Mouse (Mus musculus): ENCODE data around the gene Ankrd2.
A peak's percentile ranks its signal among the peaks of the same experiment; 100 is the strongest.

DNA sequence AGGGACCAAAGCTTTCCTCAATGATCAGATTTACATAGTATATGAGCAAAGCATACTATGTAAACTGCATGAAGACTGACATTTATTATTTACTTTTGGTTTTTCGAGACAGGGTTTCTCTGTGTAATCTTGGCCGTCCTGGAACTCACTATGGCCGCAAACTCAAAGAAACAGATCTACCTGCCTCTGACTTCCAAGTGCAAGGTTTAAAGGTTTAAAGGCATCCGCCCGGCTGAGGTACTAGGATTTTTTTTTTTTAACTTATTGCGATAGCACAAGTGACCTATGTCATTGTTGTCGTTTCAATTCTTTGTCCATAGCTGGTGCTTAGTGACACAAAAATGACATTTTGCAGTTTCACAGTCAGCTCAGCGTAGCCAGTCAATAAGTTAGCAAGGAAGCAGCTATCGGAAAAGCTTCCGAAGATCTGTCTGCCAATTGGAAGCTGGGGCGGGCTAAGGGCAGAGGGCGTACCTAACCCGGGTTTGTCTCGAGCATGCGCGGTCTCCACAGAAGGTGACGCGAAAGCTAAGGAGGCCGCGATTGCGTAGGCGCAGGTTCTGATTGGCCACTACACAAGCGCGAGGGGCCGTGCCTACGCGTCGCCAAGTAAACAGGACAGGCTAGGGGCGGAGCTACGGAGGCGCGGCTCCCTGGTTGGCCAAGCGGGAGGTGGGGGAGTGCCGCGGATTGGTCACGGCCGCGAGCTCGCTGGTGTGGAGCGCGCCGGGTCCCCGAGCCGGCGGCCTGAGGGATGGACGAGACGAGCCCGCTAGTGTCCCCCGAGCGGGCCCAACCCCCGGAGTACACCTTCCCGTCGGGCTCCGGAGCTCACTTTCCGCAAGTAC lies 54.2 kb downstream of the Ankrd2 start, which contains the start of gene Pi4k2a:
- TF ChIP-seq POLR2A (IDR thresholded peaks at IDR 0.05; ENCODE audit: control insufficient read depth, low read depth, low read length) (peak; percentile 67), CTCF (IDR thresholded peaks at IDR 0.05; ENCODE audit: control insufficient read depth, insufficient read depth, insufficient replicate concordance, low read depth, low read length) (0 out of 2 replicates have a peak, but pooled peaks have one; percentile 5)
